Mouse (Mus musculus) spleen, adult 2 months (tissue): ENCODE measurements around the gene Olfr656.

ENCODE experiments used
- CTCF ChIP-seq: fragments of 200-500 bp; IDR thresholded peaks from 2 replicates; pipeline ENCODE4 v1.5.1; 2011; ENCODE audit warnings: mild to moderate bottlenecking, inconsistent platforms; ENCODE audit not compliant: insufficient read depth, insufficient read length, insufficient replicate concordance; ENCODE audit errors: extremely low read depth
- POLR2A ChIP-seq: fragments of 200-500 bp; IDR thresholded peaks from 2 replicates; pipeline ENCODE4 v1.6.1; 2011; ENCODE audit warnings: low read depth, low read length, inconsistent platforms

GRCm38 (mm10) chr7:104580846-104581245 lies 32.9 kb upstream of the Olfr656 start:
- no peak for TF ChIP-seq CTCF
- TF ChIP-seq POLR2A, result no peak
